Mouse (Mus musculus) macrophage (primary cell): ENCODE data around the gene Zbtb7a. TPM values are rescaled to one million over a fixed set of nuclear protein-coding genes. Genes with fewer than 3 reads are reported as not detected.
A peak's percentile ranks its signal among the peaks of the same experiment; 100 is the strongest.

Experiments
- H3K27ac ChIP-seq: fragments of 350-480 bp; formaldehyde crosslinking; 2 replicates; pipeline ENCODE4 v1.9.0; 2021
- H3K36me3 ChIP-seq: fragments of 350-480 bp; formaldehyde crosslinking; 2 replicates; pipeline ENCODE4 v1.9.0; 2021; ENCODE audit errors: inconsistent target
- H3K4me3 ChIP-seq: fragments of 350-480 bp; formaldehyde crosslinking; 2 replicates; pipeline ENCODE4 v1.9.0; 2021; ENCODE audit errors: inconsistent target
- H3K79me2 ChIP-seq: fragments of 350-480 bp; formaldehyde crosslinking; 2 replicates; pipeline ENCODE4 v1.9.0; 2021; ENCODE audit errors: inconsistent target
- WGBS: methylation state at CpG from one replicate; pipeline ENCODE4 v1.1.7; 2026; ENCODE audit warnings: inconsistent platforms; ENCODE audit not compliant: missing documents; 5-methylcytosine and 5-hydroxymethylcytosine counted together
- polyA plus RNA-seq: library from polyadenylated mRNA; stranded (reverse); fragments of 250-400 nt; gene quantifications from 3 replicates; pipeline ENCODE4 v1.2.4, GENCODE M21; 2018; ENCODE audit warnings: inconsistent platforms

The Zbtb7a gene
- polyA plus RNA-seq, 1 experiment from 2014 or later: 48.1 TPM

- WGBS: 10% methylated on average over 52 of the region's 53 CpGs
- H3K4me3 ChIP-seq: peak within 1 kb of the TSS; percentile 63
- peaks cover 71% of the 10 kb centered on the region for H3K79me2 ChIP-seq
- H3K36me3 ChIP-seq: peaks cover 62% of the 10 kb centered on the region
- peak within 1 kb of the TSS; percentile 66 for H3K27ac ChIP-seq
Observed at GRCm38 (mm10) chr10:81182336-81183333, 47.6 kb downstream of the Zbtb7a start, which contains the start of gene Dapk3. Dapk3 (plus strand) TSS chr10:81183005.

GRCm38 (mm10) chr10:81183805-81184204 is 48.8 kb downstream of the Zbtb7a start, which contains the start of gene 4930442H23Rik:
4930442H23Rik (minus strand) TSS chr10:81183849.
- Histone ChIP-seq H3K79me2 (peaks cover 64% of the 10 kb centered on the region), H3K4me3 (peak within 1 kb of the TSS; percentile 63), H3K27ac (peak within 1 kb of the TSS; percentile 66), H3K36me3 (peaks cover 58% of the 10 kb centered on the region)
- 82% methylated on average over 5 of the region's 5 CpGs for WGBS

GRCm38 (mm10) chr10:81184765-81185164 is 49.7 kb downstream of the Zbtb7a start:
- peaks cover 51% of the 10 kb centered on the region for H3K36me3 ChIP-seq
- H3K27ac ChIP-seq: no peak overlapping the region
- WGBS: 90% methylated on average over 4 of the region's 4 CpGs
- no peak overlapping the region for H3K4me3 ChIP-seq
- H3K79me2 ChIP-seq: peaks cover 54% of the 10 kb centered on the region

- peaks cover 43% of the 10 kb centered on the region for H3K79me2 ChIP-seq
- H3K36me3 ChIP-seq: peaks cover 27% of the 10 kb centered on the region
- no peak overlapping the region for H3K27ac ChIP-seq
- no peak overlapping the region for H3K4me3 ChIP-seq
- WGBS: 88% methylated on average over 9 of the region's 9 CpGs
Observed at GRCm38 (mm10) chr10:81187161-81187560, 52.1 kb downstream of the Zbtb7a start.

- 92% methylated on average over 21 of the region's 26 CpGs for WGBS
- H3K79me2 ChIP-seq: peaks cover 28% of the 10 kb centered on the region; the same call in 1 of the 2 replicates
- peaks cover 25% of the 10 kb centered on the region; the same call in 1 of the 2 replicates for H3K36me3 ChIP-seq
- H3K4me3 ChIP-seq: no peak overlapping the region
- H3K27ac ChIP-seq: no peak overlapping the region
Observed at GRCm38 (mm10) chr10:81189821-81190220, 54.8 kb downstream of the Zbtb7a start.

- Histone ChIP-seq H3K27ac (peak overlapping the region; percentile 63), H3K4me3 (no peak overlapping the region), H3K36me3 (peaks cover 22% of the 10 kb centered on the region; the same call in 1 of the 2 replicates), H3K79me2 (peaks cover 22% of the 10 kb centered on the region; the same call in 1 of the 2 replicates)
- 81% methylated on average over 31 of the region's 31 CpGs for WGBS
Observed at GRCm38 (mm10) chr10:81190236-81190911, 55.4 kb downstream of the Zbtb7a start.

- Histone ChIP-seq H3K4me3 (no peak overlapping the region), H3K79me2 (peaks cover 19% of the 10 kb centered on the region; the same call in 1 of the 2 replicates), H3K27ac (peak overlapping the region; percentile 63), H3K36me3 (peaks cover 19% of the 10 kb centered on the region; the same call in 1 of the 2 replicates)
- 47% methylated on average over 6 of the region's 6 CpGs for WGBS
Observed at GRCm38 (mm10) chr10:81190912-81191321, 55.9 kb downstream of the Zbtb7a start.

- H3K27ac ChIP-seq: peak overlapping the region; percentile 63
Observed at GRCm38 (mm10) chr10:81191342-81191982, 56.4 kb downstream of the Zbtb7a start.

GRCm38 (mm10) chr10:81192270-81192967 is 57.4 kb downstream of the Zbtb7a start:
- Histone ChIP-seq H3K36me3 (peaks cover 13% of the 10 kb centered on the region; the same call in 1 of the 2 replicates), H3K79me2 (peaks cover 6% of the 10 kb centered on the region; the same call in 1 of the 2 replicates), H3K27ac (peak overlapping the region; percentile 63), H3K4me3 (peak overlapping the region; percentile 37)
- WGBS: 1% methylated on average over 71 of the region's 93 CpGs

More at GRCm38 (mm10) chr10:81191342-81191982, 56.4 kb downstream of the Zbtb7a start:
- Histone ChIP-seq H3K36me3 (peaks cover 19% of the 10 kb centered on the region; the same call in 1 of the 2 replicates), H3K4me3 (peak overlapping the region; percentile 37; the same call in 1 of the 2 replicates), H3K79me2 (peaks cover 16% of the 10 kb centered on the region; the same call in 1 of the 2 replicates)
- WGBS: 50% methylated on average over 18 of the region's 18 CpGs

- no peak overlapping the region for H3K27ac ChIP-seq
- H3K4me3 ChIP-seq: peak overlapping the region; percentile 11; the same call in 1 of the 2 replicates
- peaks cover 7% of the 10 kb centered on the region; the same call in 1 of the 2 replicates for H3K36me3 ChIP-seq
- 6% methylated on average over 19 of the region's 19 CpGs for WGBS
- peaks cover under 1% of the 10 kb centered on the region; the same call in 1 of the 2 replicates for H3K79me2 ChIP-seq
Observed at GRCm38 (mm10) chr10:81192968-81193501, 58.0 kb downstream of the Zbtb7a start.

- Histone ChIP-seq H3K27ac (no peak overlapping the region), H3K36me3 (no peaks in the 10 kb centered on the region), H3K79me2 (no peaks in the 10 kb centered on the region), H3K4me3 (no peak overlapping the region)
- WGBS: 12% methylated on average over 29 of the region's 37 CpGs
Observed at GRCm38 (mm10) chr10:81193991-81194774, 59.2 kb downstream of the Zbtb7a start.

- WGBS: 82% methylated on average over 4 of the region's 4 CpGs
- H3K36me3 ChIP-seq: no peaks in the 10 kb centered on the region
- H3K4me3 ChIP-seq: no peak overlapping the region
- H3K79me2 ChIP-seq: no peaks in the 10 kb centered on the region
- no peak overlapping the region for H3K27ac ChIP-seq
Observed at GRCm38 (mm10) chr10:81195300-81195699, 60.3 kb downstream of the Zbtb7a start.
